Mouse (Mus musculus) splenic B cell, adult 2 months (primary cell): ENCODE measurements around the gene Otulin.
A peak's percentile ranks its signal among the peaks of the same experiment; 100 is the strongest.

Experiments used
- DNase-seq: peaks from one replicate; pipeline ENCODE4 v3.0.0-alpha.2; 2011; ENCODE audit warnings: low read depth, low spot score
- H3K27me3 ChIP-seq: 2 replicates; pipeline ENCODE4 v1.6.1; 2012; ENCODE audit warnings: mild to moderate bottlenecking, low read length, moderate library complexity, mixed read lengths; ENCODE audit not compliant: control insufficient read depth, poor library complexity, insufficient read depth, severe bottlenecking
- H3K36me3 ChIP-seq: 2 replicates; pipeline ENCODE4 v1.6.1; 2012; ENCODE audit warnings: mild to moderate bottlenecking, low read length, moderate library complexity, mixed read lengths; ENCODE audit not compliant: control insufficient read depth, poor library complexity, insufficient read depth, severe bottlenecking

Otulin gene

GRCm38 (mm10) chr15:27666911-27667539 lies 36.5 kb upstream of the Otulin start:
- Histone ChIP-seq H3K27me3 (no peaks in the 10 kb centered on the region), H3K36me3 (no peaks in the 10 kb centered on the region)
- no peak for DNase-seq

GRCm38 (mm10) chr15:27665392-27665911 lies 35.0 kb upstream of the Otulin start:
- DNase-seq, result peak; percentile 46

DNA sequence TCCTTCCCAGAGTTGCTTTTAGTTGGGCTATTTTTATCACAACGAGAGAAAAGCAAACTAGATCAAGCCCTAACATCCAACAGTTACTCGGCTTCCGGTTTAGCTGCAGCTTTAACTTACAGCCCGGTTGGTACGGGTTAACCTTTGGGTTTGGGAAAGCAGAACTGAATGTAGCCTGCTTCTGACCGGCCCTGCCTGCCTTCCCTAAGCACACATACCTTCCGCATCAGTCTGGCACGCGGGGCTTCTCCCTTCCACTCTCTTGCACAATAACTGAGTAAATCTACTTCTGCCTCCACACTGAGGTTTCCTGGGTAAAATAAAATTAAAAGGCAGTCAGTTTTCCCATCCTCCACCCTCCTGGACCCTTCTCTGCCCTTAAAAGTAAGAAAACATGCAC lies 33.6 kb upstream of the Otulin start:
- DNase-seq, result peak; percentile 40
- no peaks in the 10 kb centered on the region for H3K27me3 ChIP-seq
- no peaks in the 10 kb centered on the region for H3K36me3 ChIP-seq

More at GRCm38 (mm10) chr15:27665392-27665911, 35.0 kb upstream of the Otulin start:
- H3K27me3 ChIP-seq, result no peaks in the 10 kb centered on the region
- H3K36me3 ChIP-seq, result no peaks in the 10 kb centered on the region

DNA sequence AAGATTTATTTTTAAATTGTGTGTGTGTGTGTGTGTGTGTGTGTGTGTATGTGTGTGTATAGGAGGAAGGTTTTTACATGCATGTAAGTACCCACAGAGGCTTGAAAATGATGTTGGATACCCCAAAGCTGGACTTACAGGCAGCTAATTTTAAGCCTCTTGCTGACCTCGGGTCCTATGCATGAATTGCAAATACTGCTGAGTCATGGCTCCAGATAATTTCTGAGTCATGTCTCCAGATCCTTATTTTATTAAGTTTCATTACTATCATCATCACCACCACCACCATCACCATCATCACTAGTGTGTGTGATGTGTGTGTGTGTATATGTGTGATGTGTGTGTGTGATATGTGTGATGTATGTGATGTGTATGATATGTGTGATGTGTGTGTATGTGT lies 32.2 kb upstream of the Otulin start:
- no peaks in the 10 kb centered on the region for H3K36me3 ChIP-seq
- DNase-seq, result no peak
- no peaks in the 10 kb centered on the region for H3K27me3 ChIP-seq

GRCm38 (mm10) chr15:27661696-27662095 lies 31.2 kb upstream of the Otulin start:
- no peak for DNase-seq
- Histone ChIP-seq H3K27me3 (no peaks in the 10 kb centered on the region), H3K36me3 (no peaks in the 10 kb centered on the region)

GRCm38 (mm10) chr15:27659592-27660244 lies 29.2 kb upstream of the Otulin start:
- no peaks in the 10 kb centered on the region for H3K27me3 ChIP-seq
- no peaks in the 10 kb centered on the region for H3K36me3 ChIP-seq
- DNase-seq, result peak; percentile 89

GRCm38 (mm10) chr15:27659143-27659542 lies 28.6 kb upstream of the Otulin start:
- no peaks in the 10 kb centered on the region for H3K27me3 ChIP-seq
- H3K36me3 ChIP-seq, result no peaks in the 10 kb centered on the region
- no peak for DNase-seq

DNA sequence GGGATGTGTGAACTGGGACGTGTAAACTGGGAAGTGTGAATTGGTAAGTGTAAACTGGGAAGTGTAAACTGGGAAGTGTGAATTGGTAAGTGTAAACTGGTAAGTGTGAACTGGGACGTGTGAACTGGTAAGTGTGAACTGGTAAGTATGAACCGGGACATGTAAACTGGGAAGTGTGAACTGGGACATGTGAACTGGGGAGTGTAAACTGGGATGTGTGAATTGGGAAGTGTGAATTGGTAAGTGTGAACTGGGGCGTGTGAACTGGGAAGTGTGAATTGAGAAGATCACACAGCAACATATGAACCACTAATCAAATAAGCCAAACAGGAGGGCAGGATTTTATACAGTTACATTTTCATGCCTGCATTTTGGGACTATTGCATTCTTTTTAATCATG lies 27.9 kb upstream of the Otulin start:
- Histone ChIP-seq H3K36me3 (no peaks in the 10 kb centered on the region), H3K27me3 (no peaks in the 10 kb centered on the region)
- no peak for DNase-seq

- no peak for DNase-seq
- H3K36me3 ChIP-seq, result no peaks in the 10 kb centered on the region
- H3K27me3 ChIP-seq, result no peaks in the 10 kb centered on the region
Observed at GRCm38 (mm10) chr15:27657866-27658265, 27.4 kb upstream of the Otulin start.

DNA sequence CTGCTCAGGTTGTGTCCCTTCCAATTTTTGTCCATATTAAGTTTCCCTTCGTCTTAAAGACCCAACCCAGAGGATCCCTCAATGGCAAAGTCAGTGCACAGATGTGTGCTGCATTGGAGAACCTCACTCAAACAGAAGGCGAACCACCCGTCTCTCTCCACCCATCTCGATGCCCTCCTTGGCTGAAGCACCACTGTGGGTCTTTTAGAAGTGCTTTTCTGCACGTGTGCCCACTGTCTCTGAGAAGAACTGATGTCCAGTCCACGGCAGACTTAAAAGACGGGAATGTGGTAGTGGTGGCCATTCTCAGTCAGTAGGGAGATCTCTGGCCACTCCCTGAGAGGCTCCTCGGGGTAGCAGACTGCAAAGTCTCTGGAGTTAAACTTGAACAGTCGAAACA lies 26.1 kb upstream of the Otulin start:
- no peak for DNase-seq
- no peaks in the 10 kb centered on the region for H3K36me3 ChIP-seq
- H3K27me3 ChIP-seq, result no peaks in the 10 kb centered on the region

DNA sequence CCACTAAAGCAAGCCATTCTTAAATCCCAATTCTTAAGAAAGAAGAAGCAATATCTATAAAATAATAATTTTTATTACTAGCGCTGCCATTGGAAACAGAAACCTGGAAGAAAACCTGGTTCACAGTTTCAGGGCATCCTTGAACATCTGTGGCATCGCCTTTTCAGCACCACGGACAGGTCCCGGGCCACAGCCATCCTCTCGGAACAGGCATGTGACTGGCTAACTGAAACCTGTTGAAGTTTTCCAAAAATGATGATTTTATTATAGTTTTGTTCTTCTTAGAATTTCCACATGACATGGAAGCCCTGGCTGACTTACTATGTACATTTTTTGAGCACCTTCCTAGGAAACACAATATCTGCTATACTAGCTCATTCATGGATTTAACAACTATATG lies 24.5 kb upstream of the Otulin start:
- peak; percentile 30 for DNase-seq
- no peaks in the 10 kb centered on the region for H3K36me3 ChIP-seq
- no peaks in the 10 kb centered on the region for H3K27me3 ChIP-seq

DNA sequence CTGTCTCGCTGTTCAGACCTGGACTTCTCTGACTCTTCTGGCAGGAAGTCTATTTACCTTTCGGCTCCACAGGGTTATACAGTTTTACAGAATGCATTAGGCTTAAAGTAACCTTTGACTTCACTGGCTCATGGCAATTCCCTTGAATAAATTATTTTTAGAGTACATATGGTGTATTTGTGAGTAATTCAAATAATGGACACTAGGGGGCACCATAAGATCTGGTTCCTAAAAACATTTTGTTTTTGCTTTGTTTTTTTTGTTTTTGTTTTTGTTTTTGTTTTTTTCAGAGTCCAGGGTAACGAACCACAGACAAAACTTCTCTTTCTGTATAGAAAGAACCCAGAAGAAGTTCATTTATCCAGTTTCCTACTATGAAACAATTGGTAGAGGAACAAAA lies 17.2 kb upstream of the Otulin start:
- DNase-seq, result peak; percentile 67

GRCm38 (mm10) chr15:27646665-27647064 lies 16.2 kb upstream of the Otulin start:
- no peak for DNase-seq
- Histone ChIP-seq H3K36me3 (no peaks in the 10 kb centered on the region), H3K27me3 (no peaks in the 10 kb centered on the region)

More for the DNA sequence above, 17.2 kb upstream of the Otulin start:
- Histone ChIP-seq H3K27me3 (no peaks in the 10 kb centered on the region), H3K36me3 (no peaks in the 10 kb centered on the region)

- Histone ChIP-seq H3K36me3 (no peaks in the 10 kb centered on the region), H3K27me3 (no peaks in the 10 kb centered on the region)
- DNase-seq, result no peak
Observed at GRCm38 (mm10) chr15:27645250-27645649, 14.8 kb upstream of the Otulin start.

GRCm38 (mm10) chr15:27642895-27643294 lies 12.4 kb upstream of the Otulin start:
- DNase-seq, result peak; percentile 73
- Histone ChIP-seq H3K27me3 (no peaks in the 10 kb centered on the region), H3K36me3 (no peaks in the 10 kb centered on the region)
